Mouse (Mus musculus) brown adipose tissue, adult 24 weeks (tissue): ENCODE results near the gene Mmp19. TPM values are rescaled to one million over a fixed set of nuclear protein-coding genes. Genes with fewer than 3 reads are reported as not detected.

ENCODE experiments used
- H3K27ac ChIP-seq: fragments of 200-500 bp; replicated peaks from 2 replicates; pipeline ENCODE4 v1.5.1; 2012; ENCODE audit warnings: low read depth, mild to moderate bottlenecking, low read length
- H3K4me1 ChIP-seq: fragments of 200-500 bp; 2 replicates; pipeline ENCODE4 v1.6.1; 2012; ENCODE audit warnings: low read length, mixed read lengths; ENCODE audit not compliant: control insufficient read depth, insufficient read depth, insufficient read length
- H3K4me3 ChIP-seq: fragments of 200-500 bp; 2 replicates; pipeline ENCODE4 v1.5.1; 2012; ENCODE audit warnings: low read depth, mild to moderate bottlenecking, low read length, moderate library complexity; ENCODE audit not compliant: insufficient read depth
- polyA plus RNA-seq: library from polyadenylated mRNA; stranded (reverse); fragments of >200 nt; gene quantifications from 2 replicates; pipeline ENCODE4 v1.2.4, GENCODE M21; 2012; ENCODE audit not compliant: missing spikeins, insufficient read depth, insufficient read length

Mmp19 gene
- polyA plus RNA-seq = 34.9 and 38.0 TPM in 2 replicates

DNA sequence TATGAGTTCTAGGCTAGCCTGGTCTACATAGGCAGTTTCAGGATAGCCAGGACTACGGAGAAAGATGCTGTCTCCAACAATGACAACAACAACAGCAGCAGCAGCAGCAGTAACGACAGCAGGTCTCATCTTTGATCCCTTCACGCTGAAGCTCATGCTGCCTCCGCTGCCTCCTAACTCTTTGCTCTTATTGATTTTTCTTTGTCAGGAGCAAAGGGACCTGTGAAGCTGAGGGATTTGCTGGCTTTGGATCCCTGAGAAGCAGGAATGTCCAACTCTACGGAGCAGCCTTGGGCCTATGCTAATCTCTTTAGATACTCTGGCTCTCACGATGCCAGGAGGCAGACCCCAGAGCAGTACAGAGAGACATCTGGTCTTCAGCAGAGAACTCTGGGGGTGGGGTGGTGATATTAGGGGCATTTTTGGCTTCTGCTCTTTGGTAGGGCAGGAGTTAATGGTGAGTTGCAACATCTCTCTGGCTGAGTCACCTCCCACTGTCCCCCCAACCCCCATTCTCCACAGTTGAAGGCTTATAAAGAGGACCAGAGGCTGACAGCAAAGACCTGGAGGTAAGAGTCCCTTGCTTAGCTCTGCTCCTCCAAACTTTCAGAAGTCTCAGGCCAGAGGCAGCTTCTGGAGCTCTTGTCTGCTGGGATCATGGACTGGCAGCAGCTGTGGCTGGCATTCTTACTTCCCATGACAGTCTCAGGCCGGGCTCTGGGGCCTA is at the start of gene Mmp19:
Gene Mmp19, plus strand, starts transcription at position 513 of the 727 bp plus-strand sequence.
- Histone ChIP-seq H3K27ac (peak within 1 kb of the TSS; percentile 81), H3K4me1 (0 out of 2 replicates have a peak, but pooled peaks cover 3% of the 10 kb centered on the region), H3K4me3 (peak within 1 kb of the TSS; percentile 65)

DNA sequence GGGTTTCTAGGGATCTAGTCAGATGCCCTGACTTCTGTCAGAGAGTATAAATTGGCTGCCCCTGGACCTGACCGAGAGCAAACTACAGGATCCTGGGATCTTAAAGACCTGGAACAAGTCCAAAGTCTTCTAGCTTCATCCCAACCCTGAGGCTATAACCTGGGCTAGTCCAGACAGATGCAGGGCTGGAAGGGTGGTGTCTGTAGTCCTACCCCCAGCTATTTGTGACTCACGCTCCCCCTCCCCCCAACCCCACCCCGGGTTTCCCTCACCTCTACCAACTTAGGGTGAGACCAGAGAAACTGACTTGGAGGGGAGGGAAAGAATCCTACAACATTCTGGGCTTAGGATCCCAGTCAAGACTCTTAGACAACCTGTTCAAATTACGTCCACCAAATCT is 48.1 kb upstream of the Mmp19 start:
- Histone ChIP-seq H3K4me3 (peak overlapping the region; percentile 98), H3K27ac (no peak overlapping the region), H3K4me1 (peaks cover 17% of the 10 kb centered on the region)

DNA sequence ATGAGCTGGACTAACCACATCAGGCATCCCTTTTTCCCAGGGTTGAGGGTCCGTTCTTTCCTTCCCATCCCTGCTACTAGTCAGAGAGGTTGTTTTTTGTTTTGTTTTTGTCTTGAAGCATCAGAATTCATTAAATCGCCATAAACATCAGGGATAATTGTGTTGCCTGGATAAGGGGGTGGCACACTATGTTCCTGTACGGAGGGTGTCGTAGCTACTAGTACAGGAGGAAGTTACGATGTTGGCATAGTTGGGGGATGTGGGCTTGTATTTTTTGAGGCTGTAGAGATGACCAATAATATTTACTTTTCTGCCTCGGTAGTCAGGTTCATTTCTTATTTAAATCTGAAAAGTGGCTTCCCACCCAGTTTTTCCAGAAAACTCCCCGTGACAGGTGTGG is 47.5 kb upstream of the Mmp19 start:
- H3K4me1 ChIP-seq = peaks cover 17% of the 10 kb centered on the region; the same call in 1 of the 2 replicates
- H3K4me3 ChIP-seq = peak overlapping the region; percentile 98
- H3K27ac ChIP-seq = peak overlapping the region; percentile 70

DNA sequence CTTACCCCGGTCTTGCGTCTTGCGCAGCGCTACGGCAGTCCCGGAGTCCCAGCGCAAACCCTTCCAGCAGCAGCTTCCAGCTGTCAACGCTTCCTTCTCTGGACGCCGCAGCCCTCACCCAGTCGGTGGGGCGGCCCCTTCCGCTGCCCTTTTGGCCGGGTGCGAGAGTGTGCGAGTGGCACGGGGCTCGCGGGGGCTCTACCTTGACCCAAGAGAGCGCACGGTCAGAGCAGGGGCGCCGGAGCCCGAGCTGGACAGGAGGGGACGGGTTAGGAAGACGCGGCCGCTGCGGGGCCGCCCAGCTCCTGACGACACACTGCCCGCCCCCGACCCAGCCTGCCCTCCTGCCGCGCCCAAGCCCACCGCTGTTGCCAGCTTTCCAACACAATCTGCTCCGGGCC is 46.9 kb upstream of the Mmp19 start:
- Histone ChIP-seq H3K4me3 (peak overlapping the region; percentile 98), H3K27ac (peak overlapping the region; percentile 70), H3K4me1 (peaks cover 17% of the 10 kb centered on the region; the same call in 1 of the 2 replicates)

DNA sequence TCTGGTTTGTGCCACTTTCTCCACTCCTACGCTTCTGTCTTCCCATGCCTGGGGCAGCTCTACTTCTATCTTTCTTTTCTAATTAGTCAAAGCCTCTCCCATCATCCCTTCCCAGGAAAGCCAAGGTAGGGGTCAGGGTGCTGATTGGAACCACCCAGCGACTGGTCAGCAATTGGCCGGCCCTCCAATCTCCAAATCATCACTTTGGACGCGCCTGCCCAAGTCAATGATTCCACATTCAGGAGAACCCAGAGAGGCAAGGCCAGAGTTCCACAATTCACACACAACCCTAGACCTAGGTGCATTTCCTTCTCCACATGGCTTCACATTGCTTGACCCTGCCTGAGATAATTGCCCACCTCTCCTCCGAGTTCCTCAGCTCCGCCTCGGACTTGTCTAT is 46.5 kb upstream of the Mmp19 start:
- H3K27ac ChIP-seq = peak overlapping the region; percentile 70
- H3K4me1 ChIP-seq = peaks cover 17% of the 10 kb centered on the region; the same call in 1 of the 2 replicates
- peak overlapping the region; percentile 98 for H3K4me3 ChIP-seq

DNA sequence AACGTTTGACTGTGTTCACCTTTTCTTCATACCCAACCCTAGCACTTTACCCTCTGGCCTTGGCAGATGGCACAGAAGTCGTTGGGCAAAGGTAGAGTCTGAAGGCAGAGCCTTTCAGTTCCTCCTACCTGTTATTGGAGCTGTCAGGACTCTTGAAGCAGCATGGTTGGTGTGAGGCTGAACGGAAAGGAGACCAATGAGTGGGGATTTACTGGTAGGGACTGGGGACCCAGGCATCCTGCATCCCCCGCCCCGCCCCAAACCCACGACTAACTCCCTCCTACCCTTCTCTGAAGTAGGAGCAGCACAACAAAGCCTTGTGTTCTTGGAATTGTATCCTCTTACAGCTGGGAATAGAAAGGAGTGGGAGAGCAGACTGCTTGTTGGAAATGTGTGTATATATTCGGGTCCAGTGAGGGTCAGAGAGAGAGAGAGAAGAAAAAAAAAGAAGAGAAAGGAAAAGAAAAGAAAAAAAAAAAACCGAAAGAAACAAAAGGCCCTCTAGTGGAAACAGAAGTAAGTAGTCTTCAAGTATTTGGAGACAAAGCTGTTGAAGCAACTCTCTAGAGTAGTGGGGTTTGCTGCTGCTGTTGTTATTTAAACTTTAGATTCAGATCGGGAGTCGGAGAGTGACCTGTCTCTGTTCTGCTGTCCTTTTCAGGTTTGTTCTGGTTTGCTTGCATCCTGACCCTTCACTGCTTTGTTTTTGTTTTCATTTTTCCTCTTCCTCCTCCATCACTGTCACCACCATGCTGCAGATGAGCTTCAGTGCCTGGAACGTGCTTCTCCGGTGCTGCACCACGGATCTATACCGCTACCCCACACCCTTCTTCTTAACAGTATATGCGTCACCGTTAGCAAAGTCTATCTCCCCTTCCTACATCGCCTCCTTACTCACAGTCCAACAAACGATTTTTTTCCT is 45.8 kb upstream of the Mmp19 start, which contains the start of gene Dgka:
Gene Dgka, minus strand, starts transcription at position 176 of the 922 bp plus-strand sequence.
- Histone ChIP-seq H3K27ac (peak within 1 kb of the TSS; percentile 70), H3K4me1 (peaks cover 17% of the 10 kb centered on the region; the same call in 1 of the 2 replicates), H3K4me3 (peak within 1 kb of the TSS; percentile 98)

DNA sequence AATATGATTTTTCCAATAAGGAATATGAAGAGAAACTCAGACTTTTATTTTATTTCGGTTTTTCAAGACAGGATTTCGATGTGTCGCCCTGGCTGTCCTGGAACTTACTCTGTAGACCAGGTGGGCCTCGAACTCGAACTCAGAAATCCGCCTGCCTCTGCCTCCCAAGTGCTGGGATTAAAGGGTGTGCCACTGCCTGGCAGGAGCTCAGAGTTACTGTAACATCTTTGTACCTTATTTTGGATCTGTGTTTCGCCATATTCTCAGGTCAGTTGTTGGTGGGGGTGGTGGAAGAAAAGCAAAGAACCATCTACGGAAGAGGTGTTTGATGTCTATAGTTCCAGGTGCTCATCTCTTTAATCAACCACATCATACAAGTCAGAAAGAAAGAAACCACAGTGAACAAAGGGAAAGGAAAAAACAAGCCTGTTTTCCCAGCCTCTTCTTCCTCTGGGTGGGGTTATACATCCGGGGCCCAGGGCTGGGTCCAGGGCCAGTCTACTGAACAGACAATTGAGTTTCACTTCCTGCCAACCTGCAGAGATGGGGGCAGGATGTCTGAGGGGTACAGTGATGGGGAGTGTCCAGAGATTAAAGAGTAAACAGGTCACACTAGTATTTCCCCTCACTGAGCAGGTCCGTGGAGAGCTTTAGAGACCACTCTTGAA is 44.6 kb upstream of the Mmp19 start:
- H3K4me3 ChIP-seq = no peak overlapping the region
- H3K27ac ChIP-seq = peak overlapping the region; percentile 43
- peaks cover 17% of the 10 kb centered on the region; the same call in 1 of the 2 replicates for H3K4me1 ChIP-seq

DNA sequence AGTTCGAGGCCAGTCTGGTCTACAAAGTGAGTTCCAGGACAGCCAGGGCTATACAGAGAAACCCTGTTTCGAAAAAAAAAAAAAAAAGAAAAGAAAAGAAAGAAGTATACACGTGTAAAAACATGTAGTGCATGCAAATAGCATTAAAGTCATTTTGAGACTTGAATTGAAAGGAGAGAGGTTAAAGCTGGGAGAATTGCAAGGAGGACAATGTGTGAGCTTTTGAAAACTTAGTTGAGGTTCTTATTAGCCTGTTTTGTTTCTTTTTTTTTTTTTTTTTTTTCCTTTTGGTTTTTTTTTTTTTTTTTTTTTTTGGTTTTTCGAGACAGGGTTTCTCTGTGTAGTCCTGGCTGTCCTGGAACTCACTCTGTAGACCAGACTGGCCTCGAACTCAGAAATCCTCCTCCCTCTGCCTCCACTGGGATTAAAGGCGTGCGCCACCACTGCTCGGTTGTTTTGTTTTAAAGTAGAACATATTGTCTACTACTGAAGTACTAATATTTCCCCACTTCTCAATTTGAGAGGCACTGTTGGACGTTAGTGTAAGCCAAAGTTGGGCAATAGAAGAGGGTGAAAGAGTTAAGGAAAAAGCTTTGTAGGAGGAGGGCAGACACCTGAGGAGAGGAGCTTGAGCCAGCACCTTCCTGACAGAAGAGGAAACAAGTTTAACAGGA is 43.6 kb upstream of the Mmp19 start:
- peak overlapping the region; percentile 94 for H3K27ac ChIP-seq
- H3K4me3 ChIP-seq = peak overlapping the region; percentile 87
- peaks cover 17% of the 10 kb centered on the region; the same call in 1 of the 2 replicates for H3K4me1 ChIP-seq

DNA sequence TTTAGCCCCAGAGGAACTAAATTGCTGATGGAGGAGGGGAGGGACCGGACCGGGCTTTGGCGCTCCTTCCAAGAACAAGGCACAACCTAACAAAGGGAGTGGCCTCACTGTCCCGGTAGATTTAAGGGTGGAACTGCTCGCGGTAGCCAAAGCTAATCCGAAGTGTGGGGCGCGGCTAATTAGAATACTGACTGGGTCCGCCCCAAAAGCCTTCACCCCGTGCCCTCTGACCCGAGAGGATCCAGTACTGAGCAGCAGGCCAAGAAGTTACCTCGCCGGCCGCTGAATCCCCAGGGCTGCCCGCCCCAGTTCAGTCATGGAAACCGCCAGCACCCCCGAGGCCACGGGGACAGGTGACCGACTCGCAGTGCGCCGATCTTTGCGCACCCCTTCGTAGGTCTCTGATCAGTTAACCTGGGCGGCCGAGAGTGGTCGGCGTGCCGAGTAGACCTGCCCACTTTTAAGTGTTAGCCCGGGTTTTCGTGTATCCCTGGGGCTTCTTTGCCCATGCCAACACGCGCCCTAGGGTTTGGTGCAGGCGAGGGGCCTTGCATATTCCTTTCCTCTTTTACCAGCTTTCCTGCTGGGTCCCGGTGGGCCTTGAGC is 43.0 kb upstream of the Mmp19 start, which contains the start of gene Pym1:
Gene Pym1, plus strand, starts transcription at position 244 of the 606 bp plus-strand sequence.
- peak within 1 kb of the TSS; percentile 94 for H3K27ac ChIP-seq
- H3K4me3 ChIP-seq = peak within 1 kb of the TSS; percentile 87
- peaks cover 17% of the 10 kb centered on the region; the same call in 1 of the 2 replicates for H3K4me1 ChIP-seq

DNA sequence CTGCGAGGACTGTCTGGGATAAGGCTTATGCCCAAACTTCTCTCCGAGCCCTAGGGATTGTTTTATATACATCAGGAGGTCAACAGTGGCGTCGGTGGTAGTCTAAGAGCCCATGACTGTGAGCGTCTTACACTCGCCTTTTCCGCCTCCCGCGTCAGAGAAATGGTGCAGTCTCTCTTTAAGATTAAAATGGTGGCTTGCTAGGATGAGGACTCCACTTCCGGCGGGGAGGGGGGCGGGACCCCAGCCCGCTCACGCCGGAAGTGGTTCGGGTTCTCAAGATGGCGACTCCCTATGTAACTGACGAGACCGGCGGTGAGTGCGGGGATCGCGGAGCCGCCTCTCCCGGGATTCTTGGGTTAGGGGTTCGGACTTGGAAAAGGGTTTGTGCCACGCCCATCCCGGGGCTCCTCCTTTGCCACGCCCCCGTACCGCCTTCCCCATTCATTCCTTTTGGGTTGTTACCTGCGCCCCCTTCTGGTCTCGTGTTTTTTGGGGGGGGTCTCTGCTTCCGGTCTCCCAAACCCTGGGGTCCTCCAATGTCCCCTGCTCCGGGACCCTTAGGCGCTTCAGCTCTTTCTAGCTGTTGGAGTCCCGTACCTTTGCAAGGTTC is 42.4 kb upstream of the Mmp19 start:
- Histone ChIP-seq H3K27ac (peak overlapping the region; percentile 94), H3K4me1 (peaks cover 17% of the 10 kb centered on the region; the same call in 1 of the 2 replicates)

DNA sequence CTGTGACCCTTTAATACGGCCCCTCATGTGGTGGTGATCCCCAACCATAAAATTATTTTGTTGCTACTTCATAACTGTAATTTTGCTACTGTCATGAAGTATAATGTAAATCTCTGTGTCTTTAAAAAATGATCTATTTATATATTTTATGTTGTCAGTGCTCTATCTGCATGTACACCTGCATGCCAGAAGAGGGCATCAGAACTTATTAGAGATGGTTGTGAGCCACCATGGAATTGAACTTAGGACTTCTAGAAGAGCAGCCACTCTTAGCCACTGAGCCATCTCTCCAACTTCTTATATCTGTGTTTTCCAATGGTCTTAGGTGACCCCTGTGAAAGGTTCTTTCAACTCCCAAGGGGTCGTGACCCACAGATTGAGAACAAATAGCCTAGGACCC is 17.8 kb upstream of the Mmp19 start:
- H3K4me1 ChIP-seq = 0 out of 2 replicates have a peak, but pooled peaks cover 2% of the 10 kb centered on the region
- H3K4me3 ChIP-seq = no peak overlapping the region
- H3K27ac ChIP-seq = no peak overlapping the region

More for the DNA sequence above, 42.4 kb upstream of the Mmp19 start:
- H3K4me3 ChIP-seq = peak overlapping the region; percentile 87

DNA sequence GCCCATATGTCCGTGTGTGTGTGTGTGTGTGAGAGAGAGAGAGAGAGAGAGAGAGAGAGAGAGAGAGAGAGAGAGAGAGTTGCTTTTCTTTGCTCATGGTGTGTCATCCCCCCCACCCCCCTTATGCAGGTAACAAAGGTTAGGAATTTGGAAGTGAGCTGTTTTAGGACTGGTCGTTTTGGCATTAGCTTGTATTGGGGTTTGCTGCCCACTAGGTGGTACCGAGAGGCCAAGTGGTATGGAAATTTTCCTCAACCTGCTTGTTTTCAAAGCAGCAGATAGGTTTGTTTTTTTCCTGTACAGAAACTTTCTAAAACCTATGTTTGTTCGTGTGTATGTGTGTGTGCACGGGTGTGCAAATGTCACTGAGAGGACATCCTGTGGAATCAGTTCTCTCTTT is 17.0 kb upstream of the Mmp19 start:
- Histone ChIP-seq H3K27ac (no peak overlapping the region), H3K4me3 (no peak overlapping the region), H3K4me1 (peaks cover 7% of the 10 kb centered on the region; the same call in 1 of the 2 replicates)

DNA sequence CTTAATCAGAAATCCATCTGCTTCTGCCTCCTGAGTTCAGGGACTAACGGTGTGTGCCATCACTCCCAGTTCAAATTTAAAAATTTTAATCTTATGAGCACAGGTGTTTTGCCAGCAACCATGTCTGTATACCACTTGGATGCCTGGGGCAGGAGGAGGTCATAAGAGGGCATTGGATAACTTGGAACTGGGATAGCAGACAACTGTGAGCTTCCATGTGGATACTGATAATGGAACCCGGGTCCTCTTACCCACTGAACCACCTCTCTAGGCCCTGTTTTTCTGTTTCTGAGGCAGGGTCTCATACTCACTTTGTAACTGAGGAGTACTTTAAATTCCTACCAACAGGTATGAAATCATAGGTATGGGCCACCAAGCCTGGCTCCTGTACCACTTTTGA is 12.3 kb upstream of the Mmp19 start:
- Histone ChIP-seq H3K4me1 (peaks cover 10% of the 10 kb centered on the region; the same call in 1 of the 2 replicates), H3K27ac (peak overlapping the region; percentile 99), H3K4me3 (no peak overlapping the region)
